Mouse (Mus musculus) bone marrow macrophage, adult 2 months (primary cell): ENCODE data around the gene Il6ra.

ENCODE experiments used
- CTCF ChIP-seq: IDR thresholded peaks from 2 replicates; pipeline ENCODE4 v1.5.1; 2012; ENCODE audit warnings: low read depth, mild to moderate bottlenecking, low read length, moderate library complexity
- POLR2A ChIP-seq: IDR thresholded peaks from 2 replicates; pipeline ENCODE4 v1.6.1; 2012; ENCODE audit warnings: mild to moderate bottlenecking, low read depth, low read length, borderline replicate concordance

DNA sequence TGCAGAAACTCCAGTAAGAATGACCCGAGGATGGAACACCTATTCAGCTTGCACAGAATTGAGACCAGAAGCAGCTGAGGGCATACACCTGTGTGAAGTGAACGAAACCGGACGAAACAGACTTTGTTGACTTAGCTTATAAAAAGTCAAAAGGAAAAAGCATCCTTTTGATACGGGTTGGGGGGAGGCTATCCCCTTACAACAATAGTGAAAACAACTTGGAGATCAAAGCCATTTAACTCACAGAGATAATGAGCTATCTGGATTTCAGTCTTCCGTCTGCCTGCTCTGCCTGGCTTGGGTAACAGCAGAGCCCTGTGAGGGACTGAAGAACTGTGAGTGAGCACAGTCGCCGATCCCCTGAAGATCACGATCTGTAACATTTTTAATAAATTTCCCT, 44.0 kb downstream of the Il6ra start:
- no peak for TF ChIP-seq CTCF
- no peak for TF ChIP-seq POLR2A
